Mouse (Mus musculus): ENCODE results near the gene Pgbd5.
"Not testable (repeated sequence)": the region's sequence is repeated elsewhere in the genome, so short reads cannot be mapped to it uniquely, and the experiment has no call there.

Gene Pgbd5

GRCm38 (mm10) chr8:124429417-124429816, 10.0 kb downstream of the Pgbd5 start:
- DNase-seq (ENCODE audit: low spot score in 2 of 2): peak; percentile 68 to 77

GRCm38 (mm10) chr8:124428721-124429120, 10.7 kb downstream of the Pgbd5 start:
- not testable (repeated sequence) for DNase-seq (ENCODE audit: low spot score in 2 of 2)

- no peak for DNase-seq (ENCODE audit: low spot score in 2 of 2)
Observed at GRCm38 (mm10) chr8:124421413-124421812, 18.0 kb downstream of the Pgbd5 start.

GRCm38 (mm10) chr8:124418927-124419326, 20.5 kb downstream of the Pgbd5 start:
- DNase-seq (ENCODE audit: low spot score in 2 of 2): no peak

GRCm38 (mm10) chr8:124418185-124418584, 21.3 kb downstream of the Pgbd5 start:
- DNase-seq (ENCODE audit: low spot score in 2 of 2): no peak

GRCm38 (mm10) chr8:124416646-124417045, 22.8 kb downstream of the Pgbd5 start:
- DNase-seq (ENCODE audit: low spot score in 2 of 2): no peak

- no peak for DNase-seq (ENCODE audit: low spot score in 2 of 2)
Observed at GRCm38 (mm10) chr8:124415789-124416188, 23.7 kb downstream of the Pgbd5 start.

- peak; percentile 74 to 78 for DNase-seq (ENCODE audit: low spot score in 2 of 2)
Observed at GRCm38 (mm10) chr8:124415002-124415401, 24.5 kb downstream of the Pgbd5 start.

GRCm38 (mm10) chr8:124413244-124413965, 26.1 kb downstream of the Pgbd5 start:
- no peak for DNase-seq (ENCODE audit: low spot score in 2 of 2)

GRCm38 (mm10) chr8:124412496-124413243, 26.8 kb downstream of the Pgbd5 start:
- DNase-seq (ENCODE audit: low spot score in 2 of 2): peak in 1 of 2 experiments; percentile 50

GRCm38 (mm10) chr8:124404471-124405260, 34.8 kb downstream of the Pgbd5 start:
- no peak for DNase-seq (ENCODE audit: low spot score in 2 of 2)

- DNase-seq (ENCODE audit: low spot score in 2 of 2): no peak
Observed at GRCm38 (mm10) chr8:124403876-124404275, 35.6 kb downstream of the Pgbd5 start.

GRCm38 (mm10) chr8:124399403-124399861, 40.0 kb downstream of the Pgbd5 start:
- no peak for DNase-seq (ENCODE audit: low spot score in 2 of 2)

- DNase-seq (ENCODE audit: low spot score in 2 of 2): no peak
Observed at GRCm38 (mm10) chr8:124398843-124399402, 40.5 kb downstream of the Pgbd5 start.

GRCm38 (mm10) chr8:124397321-124398065, 42.0 kb downstream of the Pgbd5 start:
- peak; percentile 71 to 72 for DNase-seq (ENCODE audit: low spot score in 2 of 2)

GRCm38 (mm10) chr8:124396531-124396930, 42.9 kb downstream of the Pgbd5 start:
- no peak for DNase-seq (ENCODE audit: low spot score in 2 of 2)

- no peak for DNase-seq (ENCODE audit: low spot score in 2 of 2)
Observed at GRCm38 (mm10) chr8:124395392-124395791, 44.1 kb downstream of the Pgbd5 start.

- no peak for DNase-seq (ENCODE audit: low spot score in 2 of 2)
Observed at GRCm38 (mm10) chr8:124394951-124395350, 44.5 kb downstream of the Pgbd5 start.

GRCm38 (mm10) chr8:124393927-124394326, 45.5 kb downstream of the Pgbd5 start:
- no peak for DNase-seq (ENCODE audit: low spot score in 2 of 2)

GRCm38 (mm10) chr8:124393013-124393412, 46.4 kb downstream of the Pgbd5 start:
- peak in 1 of 2 experiments; percentile 64 for DNase-seq (ENCODE audit: low spot score in 2 of 2)
